Mouse (Mus musculus) layer of hippocampus, adult 6 months (tissue): ENCODE data around the gene Hoxb2. TPM values are rescaled to one million over a fixed set of nuclear protein-coding genes. Genes with fewer than 3 reads are reported as not detected.

ENCODE experiments used
- long read RNA-seq, 2 experiments: library from polyadenylated mRNA; unstranded; transcript quantifications; one replicate each; pipeline ENCODE4 v2.0.0; 2019 to 2020
- microRNA-seq: library from miRNA; unstranded; fragments of <30 nt; microRNA quantifications from one replicate; pipeline ENCODE4 v1.2.0, GENCODE M21; 2020
- polyA plus RNA-seq: library from polyadenylated mRNA; unstranded; fragments of <200 nt; fragmentation: Nextera tagmentation; gene quantifications from 2 replicates; pipeline ENCODE4 v1.2.3, GENCODE M21; 2021

The Hoxb2 gene
- not detected in 2 replicates for polyA plus RNA-seq
- long read RNA-seq, experiment 1 = 0 reads
- long read RNA-seq, experiment 2 = 0 reads

GRCm38 (mm10) chr11:96350341-96350624, at the start of gene Hoxb2:
TSS of gene Hoxb2 (plus strand) at chr11:96350525.

GRCm38 (mm10) chr11:96303151-96304099, 46.9 kb upstream of the Hoxb2 start, which contains the start of gene Hoxb5:
TSS of gene Hoxb5 (plus strand) at chr11:96303336.

DNA sequence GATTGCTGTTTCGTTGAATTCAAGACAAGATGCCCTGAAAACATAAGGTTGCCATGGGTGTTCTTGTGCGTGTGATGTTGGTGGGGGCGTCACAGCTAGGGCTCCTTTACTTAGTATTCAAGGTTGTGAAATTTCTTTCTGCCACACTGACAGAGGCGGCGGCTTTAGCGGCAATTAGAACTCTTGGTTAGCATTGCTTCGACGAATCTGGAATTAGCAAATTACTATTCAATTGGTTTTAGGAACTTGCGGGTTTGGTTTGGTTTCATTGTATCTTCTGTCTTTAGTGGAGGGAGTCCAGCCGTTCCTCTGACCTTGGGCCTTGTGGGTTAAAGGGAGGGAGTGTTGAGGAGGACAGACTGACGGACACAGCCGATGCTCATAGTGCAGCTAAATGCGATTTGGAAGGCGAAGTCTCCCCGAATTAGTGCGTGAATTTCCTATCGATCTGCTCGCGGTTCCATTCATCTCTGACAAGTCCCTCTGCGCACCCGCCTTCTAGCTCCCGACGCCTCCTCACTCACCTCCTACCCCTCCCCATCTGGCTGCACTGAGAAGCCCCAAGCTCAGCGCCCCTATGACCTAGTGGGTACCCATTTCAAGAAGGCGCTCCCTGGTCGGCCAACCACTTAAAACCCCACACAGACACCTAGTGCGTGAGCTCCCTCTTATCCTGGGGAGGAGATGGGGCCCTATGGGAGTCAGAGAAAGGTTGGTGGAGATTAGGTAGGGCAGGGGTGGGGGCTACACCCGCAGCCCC, 32.5 kb upstream of the Hoxb2 start, which contains the start of gene Hoxb4:
Hoxb4 (plus strand) TSS at position 660 of the 760 bp plus-strand sequence.

DNA sequence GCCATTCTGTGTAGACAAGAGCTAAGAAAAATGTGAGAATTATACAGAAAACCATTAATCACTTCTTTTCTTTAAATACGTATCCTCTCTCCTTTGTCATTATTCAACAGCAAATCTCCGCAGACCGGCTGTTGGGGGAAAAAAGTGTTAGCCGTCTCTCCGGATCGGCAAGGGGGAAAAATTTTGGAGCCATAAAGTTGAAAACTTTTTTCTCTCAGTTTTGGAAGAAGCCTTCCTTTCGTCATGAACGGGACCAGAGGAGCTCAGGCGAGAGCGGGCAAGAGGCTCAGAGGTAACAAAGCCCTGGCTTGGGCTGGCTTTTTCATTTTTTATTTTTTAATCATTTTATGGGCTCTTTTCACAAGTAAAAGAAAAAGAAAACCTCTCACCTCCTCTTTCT, 27.2 kb upstream of the Hoxb2 start, which contains the start of gene Hoxb3:
Hoxb3 (plus strand) TSS at position 173 of the 400 bp plus-strand sequence.

GRCm38 (mm10) chr11:96365441-96366091, 15.2 kb downstream of the Hoxb2 start, which contains the start of gene Hoxb1:
TSS of gene Hoxb1 (plus strand) at chr11:96365752.

Small RNA genes within 50 kb of the gene (microRNA-seq; reads per million reads assigned to microRNA genes)
- 20.6 reads per million, percentile 41 among the genes with 10 or more reads in this experiment for gene Mir10a

Other genes with a start within 250 kb of the Hoxb2 start
- 0.09 and 0.21 TPM in 2 replicates for gene Calcoco2, start 238.6 kb upstream of the Hoxb2 start, polyA plus RNA-seq
- gene Ttll6, start 216.7 kb upstream of the Hoxb2 start, polyA plus RNA-seq = 0.06 and 0.10 TPM in 2 replicates
- gene Hoxb13, start 156.2 kb upstream of the Hoxb2 start, polyA plus RNA-seq = not detected in 2 replicates
- gene Hoxb9, start 79.1 kb upstream of the Hoxb2 start, polyA plus RNA-seq = not detected in 2 replicates
- not detected in 2 replicates for gene Hoxb8, start 68.6 kb upstream of the Hoxb2 start, polyA plus RNA-seq
- gene Hoxb7, start 63.9 kb upstream of the Hoxb2 start, polyA plus RNA-seq = not detected in 2 replicates
- gene Hoxb6, start 58.0 kb upstream of the Hoxb2 start, polyA plus RNA-seq = not detected in 2 replicates
- not detected in 2 replicates for gene Hoxb5, start 47.2 kb upstream of the Hoxb2 start, polyA plus RNA-seq
- not detected in 2 replicates for gene Hoxb4, start 32.3 kb upstream of the Hoxb2 start, polyA plus RNA-seq
- gene Hoxb3, start 27.2 kb upstream of the Hoxb2 start, polyA plus RNA-seq = not detected in 2 replicates
- not detected in 2 replicates for gene Hoxb1, start 15.2 kb downstream of the Hoxb2 start, polyA plus RNA-seq
- 1.9 TPM in 2 replicates for gene Skap1, start 114.1 kb downstream of the Hoxb2 start, polyA plus RNA-seq